Mouse (Mus musculus) right cerebral cortex, postnatal 4 days (tissue): Measurements from ENCODE around the gene Cyren.

Experiments used
- DNase-seq: peaks from one replicate; pipeline ENCODE4 v3.0.0-alpha.2; 2022

The Cyren gene

DNA sequence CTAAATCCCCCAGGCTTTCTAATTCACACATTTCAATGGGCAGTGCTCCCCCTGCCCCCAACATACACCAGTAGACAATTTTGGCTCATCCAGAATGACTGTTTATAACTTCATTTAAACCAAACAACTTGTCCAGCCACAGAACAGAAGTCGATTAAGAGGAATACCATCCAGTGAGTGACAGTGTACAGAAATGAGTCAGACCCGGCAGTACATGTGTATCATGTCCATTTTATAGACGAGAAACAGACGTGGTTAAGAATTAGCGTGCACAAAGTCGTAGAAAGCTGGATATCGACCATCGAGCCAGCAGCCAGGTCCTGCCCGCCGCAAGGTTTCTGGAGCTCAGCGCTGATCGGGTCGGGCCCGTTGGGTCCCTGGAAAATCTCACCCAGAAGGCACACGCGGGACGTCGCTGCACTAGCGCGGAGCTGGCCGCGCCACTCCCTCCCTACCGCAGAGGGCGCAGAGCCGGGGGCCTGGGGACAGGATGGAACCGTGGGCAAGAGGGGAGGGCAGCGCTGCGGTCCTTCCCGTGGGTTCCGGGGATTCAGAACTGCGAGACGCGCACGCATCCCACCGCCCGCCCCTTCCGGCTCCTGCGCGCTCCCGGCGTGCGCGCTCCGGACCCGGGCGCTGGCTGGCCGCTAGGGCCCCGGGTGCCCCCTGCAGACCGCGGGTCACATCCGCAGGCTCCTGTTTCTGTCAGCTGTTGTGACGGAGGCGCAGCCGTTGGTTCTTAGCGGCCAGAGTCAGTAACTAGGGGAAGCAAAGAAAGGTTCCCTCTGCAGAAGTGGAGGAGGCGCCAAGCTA, at the start of gene Cyren:
Cyren (minus strand) TSS at position 552 of the 813 bp plus-strand sequence.
- DNase-seq: peak; percentile 88

DNA sequence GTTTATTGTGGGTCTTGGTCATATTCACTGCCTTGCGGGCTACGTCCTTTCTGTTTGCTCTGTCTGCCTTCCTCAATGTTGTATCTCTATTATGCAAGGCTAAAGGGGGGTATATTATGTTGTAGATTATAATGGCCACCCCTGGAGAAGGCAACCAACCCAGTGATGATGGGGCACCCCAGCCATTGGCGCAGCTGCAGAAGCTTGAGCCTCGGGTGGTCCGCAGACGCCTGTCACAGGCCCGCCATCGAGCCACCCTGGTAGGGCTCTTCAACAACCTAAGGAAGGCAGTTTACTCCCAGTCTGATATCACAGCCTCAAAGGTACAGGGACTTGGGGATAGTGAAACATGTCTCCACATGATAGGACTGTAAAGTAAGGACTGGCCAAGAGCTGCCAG, 49.7 kb upstream of the Cyren start:
- no peak for DNase-seq

DNA sequence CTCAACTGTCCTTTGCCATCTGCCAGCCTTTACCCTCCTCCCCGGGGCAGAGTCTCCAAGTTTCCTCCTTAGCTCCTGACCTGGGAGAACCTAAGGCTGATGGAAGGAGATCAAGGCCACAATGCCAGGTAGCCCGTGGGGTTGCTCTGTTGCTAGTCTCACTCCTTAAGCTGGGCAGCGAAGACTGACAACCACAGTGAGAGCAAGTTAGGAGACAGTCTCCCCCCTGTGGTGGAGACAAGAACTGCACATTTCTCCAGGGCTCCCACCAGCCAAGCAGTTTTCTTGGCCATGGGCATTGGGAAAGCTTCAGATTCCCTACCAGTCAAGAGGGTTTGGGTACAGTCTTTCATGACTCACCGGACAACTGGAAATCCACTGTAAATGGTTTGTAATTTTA, 49.3 kb upstream of the Cyren start:
- DNase-seq: peak; percentile 64

DNA sequence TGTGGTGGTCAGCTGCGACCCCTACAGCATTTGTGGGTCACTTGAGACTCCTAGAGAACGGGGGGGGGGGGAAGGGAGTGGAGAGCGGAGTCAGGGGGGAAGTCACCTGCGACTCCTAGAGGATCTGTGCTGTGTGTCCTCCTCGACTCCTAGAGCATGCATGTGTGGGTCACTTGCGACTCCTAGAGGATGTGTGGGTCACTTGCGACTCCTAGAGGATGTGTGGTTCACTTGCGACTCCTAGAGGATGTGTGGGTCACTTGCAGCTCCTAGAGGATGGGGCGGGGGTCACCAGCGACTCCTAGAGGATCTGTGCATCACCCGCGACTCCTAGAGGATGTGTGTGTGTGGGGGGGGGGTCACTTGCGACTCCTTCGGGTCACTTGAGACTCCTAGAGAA, 44.1 kb upstream of the Cyren start:
- DNase-seq: no peak

DNA sequence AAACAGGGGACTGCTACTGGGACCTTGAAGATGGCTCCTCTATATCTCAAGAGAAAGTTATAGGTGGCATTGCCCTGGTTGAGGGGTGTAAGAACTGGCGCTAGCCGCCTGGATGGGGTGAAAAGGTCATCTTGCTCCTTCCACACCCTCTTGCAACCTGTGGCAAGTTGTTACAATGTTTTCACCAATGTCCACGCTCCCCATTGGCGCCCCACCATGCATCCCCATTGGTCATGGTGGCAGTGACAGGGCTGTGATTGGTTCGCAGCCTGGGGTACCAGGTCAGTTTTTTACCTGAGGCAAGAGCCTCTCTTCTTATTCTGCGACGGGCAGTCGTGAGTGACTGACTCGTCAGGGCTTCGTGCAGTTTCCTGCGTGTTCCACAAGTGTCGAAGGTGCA, 42.8 kb upstream of the Cyren start:
- no peak for DNase-seq

DNA sequence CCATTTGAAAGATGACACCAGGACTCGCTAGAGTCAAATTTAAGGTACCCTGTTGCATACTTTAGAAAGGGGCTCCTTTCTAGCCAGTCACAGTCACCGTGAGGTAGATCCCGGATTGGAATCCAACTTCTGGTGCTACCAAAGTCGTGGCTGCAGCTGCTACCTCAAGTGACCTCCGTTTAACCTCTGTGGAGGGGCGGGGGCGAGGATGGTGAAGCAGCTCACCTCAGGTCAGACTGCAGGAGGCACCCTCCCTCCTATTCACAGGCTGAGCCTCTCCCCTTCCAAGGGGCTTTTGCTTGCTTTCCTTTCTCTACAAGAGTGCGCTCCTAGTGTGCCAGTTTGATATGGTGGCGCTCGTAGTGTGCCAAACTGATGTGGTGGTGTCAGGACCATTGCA, 42.1 kb upstream of the Cyren start, which contains the start of gene Stra8:
Stra8 (plus strand) TSS at position 208 of the 400 bp plus-strand sequence.
- DNase-seq: no peak

DNA sequence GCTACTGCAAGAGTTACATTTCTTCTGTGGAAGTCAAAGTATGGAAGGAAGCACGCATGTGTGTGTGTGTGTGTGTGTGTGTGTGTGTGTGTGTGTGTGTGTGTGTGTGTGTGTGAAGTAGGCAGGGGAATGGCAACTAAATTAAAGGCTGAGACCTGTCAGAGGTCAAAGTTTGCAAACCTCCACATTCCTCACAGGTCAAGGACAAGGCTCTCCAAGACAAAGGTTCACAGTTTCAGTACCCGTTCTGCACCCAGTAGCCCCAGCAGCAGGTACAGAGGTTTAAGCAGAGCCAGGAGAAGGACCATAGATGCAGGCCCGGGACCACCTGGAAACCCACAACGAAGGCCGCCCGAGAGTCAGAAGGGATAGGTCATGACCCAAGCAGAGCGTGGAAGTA, 41.3 kb upstream of the Cyren start:
- no peak for DNase-seq

DNA sequence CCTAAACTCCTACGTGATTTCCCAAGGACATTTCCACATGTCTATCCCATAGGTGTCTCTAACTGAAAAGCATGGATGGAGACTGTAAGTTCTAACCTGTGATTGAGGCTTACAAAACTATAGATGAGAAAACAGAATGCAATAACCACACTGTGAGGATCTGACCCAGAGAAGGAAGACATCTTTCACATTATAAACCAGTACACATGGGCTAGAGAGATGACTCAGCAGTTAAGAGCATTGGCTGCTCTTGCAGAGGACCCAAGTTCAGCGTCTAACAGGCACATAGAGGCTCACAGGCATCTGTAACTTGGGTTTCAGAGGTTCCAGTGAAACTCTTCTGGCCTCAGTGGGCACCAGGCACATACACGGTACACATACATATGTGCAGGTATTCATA, 36.6 kb upstream of the Cyren start:
- DNase-seq: no peak

DNA sequence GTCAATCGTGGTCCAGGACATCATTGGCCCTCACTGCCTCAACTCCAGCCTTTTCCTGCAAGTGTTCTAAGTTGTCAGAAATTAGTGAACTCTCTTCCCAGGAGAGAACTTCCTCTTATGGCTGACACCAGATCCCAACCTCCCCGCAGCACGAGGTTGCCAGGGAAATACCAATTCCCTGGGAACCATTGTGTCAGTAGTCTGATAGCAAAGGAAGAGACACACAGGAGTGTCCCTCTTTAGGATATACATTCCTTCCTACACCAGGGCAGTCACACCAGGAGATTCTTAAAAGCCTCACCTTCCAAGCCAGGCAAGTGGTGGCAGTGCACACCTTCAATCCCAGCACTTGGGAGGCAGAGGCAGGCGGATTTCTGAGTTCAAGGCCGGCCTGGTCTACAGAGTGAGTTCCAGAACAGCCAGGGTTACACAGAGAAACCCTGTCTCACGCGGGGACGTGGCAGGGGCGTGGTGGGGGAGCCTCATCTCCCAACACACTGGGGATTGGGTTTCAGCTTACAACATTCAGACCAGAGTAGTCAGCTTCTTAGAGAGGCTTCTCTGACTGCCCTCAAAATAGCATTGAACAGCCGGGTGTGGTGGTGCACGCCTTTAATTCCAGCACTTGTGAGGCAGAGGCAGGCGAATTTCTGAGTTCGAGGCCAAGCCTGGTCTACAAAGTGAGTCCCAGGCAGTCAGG, 35.6 kb upstream of the Cyren start:
- DNase-seq: no peak

DNA sequence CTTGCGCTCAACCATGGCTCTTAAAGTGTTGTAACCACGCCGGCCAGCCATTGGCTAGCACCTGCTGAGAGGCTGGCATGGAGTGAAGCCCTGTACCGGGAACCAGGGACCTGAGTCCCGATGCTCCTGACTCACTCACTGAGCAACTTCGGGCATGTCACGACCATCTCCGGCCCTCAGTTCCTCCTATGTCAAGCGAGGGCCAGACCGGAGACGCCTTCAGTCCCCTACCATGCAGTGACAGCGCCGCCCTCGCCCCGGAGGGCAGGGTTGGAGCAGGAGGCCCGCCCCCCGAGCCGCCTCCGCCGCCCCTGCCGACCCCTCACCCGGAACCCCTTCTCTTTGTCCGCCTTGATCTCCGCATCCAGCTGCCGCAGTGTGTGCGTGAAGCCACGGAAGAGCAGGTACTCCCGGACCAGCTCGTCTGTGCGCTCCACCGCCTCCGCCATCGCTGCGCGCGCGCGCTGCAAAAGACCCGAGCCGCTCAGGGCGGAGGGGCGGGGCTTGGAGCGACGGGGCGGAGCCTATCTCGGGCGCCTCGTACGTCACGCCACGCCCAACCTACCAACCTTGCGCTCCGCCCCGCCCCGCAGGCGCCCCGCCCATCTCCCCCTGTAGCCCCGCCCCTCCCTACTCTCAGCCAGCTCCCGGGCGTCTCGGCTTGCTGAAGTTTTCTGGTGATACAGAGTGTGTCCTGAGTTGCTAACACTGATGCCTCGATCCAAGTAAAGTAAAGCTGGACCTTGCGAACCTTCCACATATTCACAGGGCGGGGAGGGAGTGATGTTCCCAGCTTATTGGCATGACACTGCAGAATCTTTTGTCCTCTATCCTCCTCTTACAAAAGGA, 32.7 kb upstream of the Cyren start, which contains the start of gene Wdr91:
Wdr91 (minus strand) TSS at position 506 of the 849 bp plus-strand sequence.
- peak; percentile 94 for DNase-seq

DNA sequence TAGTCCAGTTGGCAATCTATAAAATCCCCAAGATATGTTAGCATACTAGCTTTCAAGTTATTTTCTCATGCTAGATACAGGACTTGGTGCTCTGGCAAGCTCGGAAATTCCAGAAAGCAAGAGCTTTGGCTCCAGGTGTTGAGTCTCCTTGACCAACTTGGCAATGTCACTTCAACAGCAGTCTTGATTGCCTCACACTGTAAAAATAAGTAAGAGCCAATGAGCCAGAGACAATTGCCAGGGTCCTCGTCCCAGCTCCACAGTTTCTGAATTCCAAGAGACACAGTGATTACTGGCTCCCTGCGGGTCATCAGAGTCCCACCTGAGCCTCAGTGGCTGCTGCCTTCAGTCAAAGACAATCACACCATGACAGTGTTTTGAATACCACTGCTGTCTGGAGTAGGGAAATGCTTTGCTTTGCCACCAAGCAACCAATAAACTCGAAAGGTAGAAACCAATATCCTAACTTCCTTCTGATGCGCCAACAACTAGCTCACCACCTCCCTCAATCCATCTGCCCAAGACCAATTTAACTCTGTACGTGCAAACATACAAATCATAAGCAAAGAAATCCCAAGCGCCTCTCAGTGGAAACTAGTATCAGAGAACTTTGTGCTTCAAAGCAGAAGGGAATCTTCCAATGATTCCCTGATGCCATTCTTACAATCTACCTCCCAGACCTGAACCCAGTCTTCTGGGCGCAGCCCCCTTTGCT, 31.9 kb upstream of the Cyren start:
- no peak for DNase-seq

DNA sequence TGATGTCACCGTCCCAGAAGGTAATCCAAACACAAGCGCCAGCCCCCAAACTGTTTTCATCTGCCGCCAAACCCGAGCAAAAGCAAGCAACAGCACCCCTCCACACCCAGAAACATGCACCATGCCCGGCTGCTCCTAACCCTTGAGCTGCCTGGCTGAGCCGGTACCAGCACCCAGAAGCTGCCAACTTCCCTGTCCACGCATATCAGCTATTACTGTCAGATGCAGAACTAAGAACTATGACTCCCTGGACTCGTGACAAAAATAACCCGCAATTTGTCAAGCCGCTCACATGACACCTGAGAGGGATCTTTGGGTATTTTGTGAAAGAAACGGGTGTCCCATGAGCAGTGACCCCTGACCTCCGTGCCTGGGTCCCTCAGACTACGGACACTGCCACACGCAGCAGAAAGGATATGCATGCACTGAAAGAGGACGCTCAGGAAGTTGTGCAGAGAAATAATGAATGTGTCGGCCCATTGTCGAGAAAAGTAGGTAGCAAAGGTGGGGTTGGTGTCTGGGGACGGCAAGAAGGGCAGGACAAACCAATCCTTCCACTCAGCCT, 29.9 kb upstream of the Cyren start:
- no peak for DNase-seq

DNA sequence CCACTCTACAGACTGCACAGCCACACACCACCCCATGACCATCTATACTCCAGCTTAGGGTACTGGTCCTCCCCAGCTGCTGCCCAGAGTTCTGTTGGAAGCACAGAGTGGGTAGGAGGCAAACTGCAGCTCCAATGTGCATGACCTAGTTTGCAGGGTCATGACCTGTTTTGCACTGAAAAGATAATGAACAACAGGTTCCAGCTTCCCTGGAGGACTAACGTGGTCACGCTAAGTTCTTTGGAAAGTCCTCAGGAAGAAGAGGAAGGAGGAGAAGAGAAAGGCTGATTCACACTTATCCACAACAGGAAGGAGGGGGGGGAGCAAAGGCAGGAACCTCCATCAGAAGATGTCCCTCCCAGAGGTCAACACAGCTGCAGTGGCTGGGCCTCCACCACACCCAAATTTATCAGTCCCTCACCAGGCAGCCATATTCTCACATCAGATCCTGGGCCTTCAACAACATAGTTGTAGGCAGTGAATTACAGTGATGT, 29.3 kb upstream of the Cyren start:
- DNase-seq: no peak

DNA sequence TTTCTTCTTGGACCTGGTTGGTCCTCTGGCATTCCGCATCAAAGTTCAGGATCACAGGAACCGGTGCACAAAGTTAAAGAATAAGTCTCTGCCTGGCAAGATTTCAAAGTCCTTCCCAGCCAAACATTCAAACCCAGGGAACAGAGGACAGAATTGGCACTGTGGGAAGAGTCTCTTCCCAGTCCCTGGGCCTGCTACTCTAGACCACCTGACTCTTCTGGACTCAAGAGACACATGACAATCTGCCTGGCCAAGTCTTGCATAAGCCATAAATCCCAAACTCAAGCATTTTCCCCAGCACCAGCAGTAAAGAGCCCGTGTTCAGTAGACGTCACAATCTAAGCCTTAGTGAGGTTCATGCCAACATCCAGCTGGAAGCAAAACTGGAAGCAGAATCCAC, 28.8 kb upstream of the Cyren start:
- no peak for DNase-seq

DNA sequence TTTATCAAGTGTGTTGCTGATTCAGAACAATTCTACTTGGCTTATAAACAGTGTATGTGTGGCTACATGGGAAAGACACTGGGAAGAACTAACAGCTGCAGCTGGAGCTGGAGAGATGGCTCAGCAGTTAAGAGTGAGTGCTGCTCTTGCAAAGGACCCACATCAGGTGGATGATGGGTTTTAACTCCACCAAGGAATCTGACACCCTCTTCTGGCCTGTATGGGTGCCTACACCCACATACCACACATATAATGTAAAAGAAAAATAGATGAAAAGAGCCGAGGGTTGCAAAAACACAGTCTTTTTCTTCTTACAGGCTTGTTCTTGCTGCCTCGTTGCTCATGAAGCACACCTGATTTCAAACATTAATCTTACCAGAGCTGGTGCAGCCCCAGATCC, 28.3 kb upstream of the Cyren start:
- no peak for DNase-seq

DNA sequence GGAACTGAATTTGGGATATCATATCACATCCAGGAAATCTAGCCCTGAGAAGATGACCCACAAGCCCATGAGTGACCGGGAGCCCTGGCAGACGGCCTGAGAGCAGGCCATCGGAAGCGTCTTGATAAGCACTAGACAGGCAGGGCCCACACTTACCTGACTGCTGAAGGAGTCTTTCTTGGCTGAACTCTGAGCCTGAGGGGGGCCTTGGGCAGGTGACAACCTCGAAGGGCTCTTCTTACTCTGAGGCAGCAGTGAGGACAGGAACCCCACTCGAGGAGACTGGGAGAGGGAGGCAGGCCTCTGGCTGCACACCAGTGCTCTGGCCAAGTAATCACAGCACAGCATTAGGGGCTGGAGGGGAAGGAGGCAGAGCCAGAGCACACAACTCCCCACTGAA, 26.5 kb upstream of the Cyren start:
- no peak for DNase-seq

DNA sequence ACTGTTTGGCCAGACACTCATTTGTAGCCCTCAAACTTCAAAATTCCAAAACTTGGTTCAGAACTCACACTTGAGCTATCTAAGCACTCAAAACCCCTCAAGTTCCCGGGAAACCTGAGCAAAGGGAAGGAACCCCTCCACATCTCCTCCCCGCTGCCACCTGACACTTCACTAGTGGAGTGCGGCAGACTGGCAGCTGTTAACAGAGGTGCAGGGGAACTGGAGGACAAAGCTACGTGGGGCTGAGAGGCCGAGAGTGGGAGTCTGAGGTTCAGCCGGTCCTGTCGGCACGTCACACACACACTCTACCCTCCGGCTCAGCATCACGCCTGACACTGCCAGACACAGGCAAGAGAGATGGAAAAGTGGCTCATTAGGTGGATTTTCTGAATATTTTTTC, 26.0 kb upstream of the Cyren start:
- DNase-seq: no peak

DNA sequence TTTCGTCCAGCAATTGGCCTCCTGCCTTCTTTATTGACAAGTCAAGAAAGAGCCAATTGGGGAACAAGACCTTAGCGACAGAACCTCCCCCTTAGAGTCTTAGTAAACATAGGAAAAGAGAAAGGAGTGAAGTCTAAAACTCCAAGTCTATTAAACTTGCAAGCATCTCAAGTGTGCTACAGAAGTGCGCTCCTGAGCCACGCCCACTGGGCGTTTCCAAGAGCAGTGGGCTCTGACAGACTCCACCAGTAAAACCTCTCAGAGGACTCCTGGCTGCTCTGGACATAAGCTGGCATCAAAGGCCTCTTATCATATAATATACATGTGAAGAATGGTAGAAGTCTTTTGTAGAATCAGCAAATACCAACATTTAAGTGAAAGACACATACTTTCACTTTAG, 25.6 kb upstream of the Cyren start:
- DNase-seq: no peak

DNA sequence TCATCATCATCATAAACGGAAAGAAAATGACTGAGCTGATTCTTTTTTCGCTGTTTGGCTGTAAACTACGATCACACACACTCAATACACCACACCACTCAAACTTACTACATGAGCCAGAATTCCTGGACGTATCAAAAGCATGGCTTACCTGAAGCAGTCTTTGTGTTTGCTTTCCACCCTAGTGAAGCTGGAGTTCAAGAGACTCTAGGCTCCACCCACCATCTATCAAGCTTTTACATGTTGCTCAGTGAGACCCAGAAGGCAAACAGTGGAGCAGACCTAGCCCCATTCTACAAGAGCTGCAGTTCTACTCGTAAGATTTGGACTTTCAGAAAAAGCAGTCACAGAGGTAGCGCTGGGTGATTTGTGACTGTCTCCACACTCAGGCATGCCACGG, 24.7 kb upstream of the Cyren start:
- DNase-seq: no peak

DNA sequence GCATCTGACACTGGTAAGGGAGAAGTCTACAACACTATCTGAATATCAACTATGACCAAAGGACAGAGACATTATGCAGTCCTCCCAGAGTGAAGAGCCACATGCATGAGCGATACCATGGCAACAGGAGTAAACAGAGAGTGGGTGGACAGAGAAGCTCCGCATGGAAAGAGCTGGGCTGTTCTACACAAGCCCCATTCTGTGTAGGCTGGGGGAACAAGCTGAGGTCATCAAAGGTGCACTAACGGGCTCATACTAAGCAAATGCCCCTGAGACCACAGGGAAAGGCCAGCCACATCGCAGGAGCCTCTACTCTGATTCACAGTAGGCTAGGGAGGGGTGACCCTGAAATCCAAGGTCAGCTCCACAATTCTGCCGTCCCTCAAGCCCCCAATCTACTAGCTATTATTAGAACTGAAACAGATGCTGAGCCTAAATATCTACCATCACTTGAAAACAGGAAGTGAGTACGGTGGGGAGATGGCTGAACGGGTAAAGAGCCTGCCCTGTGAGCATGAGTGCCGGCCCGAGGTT, 24.1 kb upstream of the Cyren start:
- no peak for DNase-seq

DNA sequence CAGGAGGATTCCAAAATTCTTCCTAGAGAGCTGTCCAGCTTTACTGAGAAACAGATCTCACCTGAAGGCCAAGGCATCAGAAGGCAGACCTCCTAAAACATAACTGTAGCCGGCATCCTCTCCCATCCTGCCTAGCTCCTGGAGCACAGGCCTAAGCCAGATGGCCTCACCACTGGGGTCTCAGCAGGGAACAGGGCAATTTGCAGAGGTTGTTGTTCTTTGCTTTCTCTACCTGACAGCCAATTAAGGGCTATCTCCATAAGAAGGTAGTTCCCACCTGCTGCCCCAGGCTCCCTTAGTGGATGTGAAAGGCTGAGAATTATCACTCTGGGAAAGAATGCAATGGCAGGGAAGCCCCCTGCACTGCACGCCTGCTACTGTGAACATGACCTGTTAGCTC, 23.1 kb upstream of the Cyren start:
- no peak for DNase-seq

DNA sequence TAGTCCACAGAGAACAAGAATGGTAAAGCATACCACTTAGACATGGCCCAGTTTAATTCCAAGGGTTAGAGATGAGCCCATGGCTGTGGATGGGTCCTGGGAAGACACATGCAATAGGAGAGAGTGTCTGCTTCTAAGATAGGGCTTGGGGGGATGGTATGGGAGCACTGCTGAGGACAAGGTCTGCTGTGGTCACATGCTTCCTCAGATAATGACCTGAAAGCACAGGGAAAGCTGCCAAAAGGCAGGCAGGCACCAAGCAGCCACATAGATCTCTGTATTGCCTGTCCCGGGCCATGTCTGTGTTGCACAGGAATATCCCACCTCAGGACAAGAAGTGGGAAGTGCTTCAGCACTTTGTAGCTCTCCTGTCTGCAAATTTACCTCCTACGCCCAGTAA, 21.3 kb upstream of the Cyren start:
- no peak for DNase-seq
